Mouse (Mus musculus) adrenal gland, postnatal 0 days (tissue): Measurements from ENCODE around the gene Gpr161. TPM values are rescaled to one million over a fixed set of nuclear protein-coding genes. Genes with fewer than 3 reads are reported as not detected.

ENCODE experiments used
- polyA plus RNA-seq: library from polyadenylated mRNA; unstranded; fragments of >200 nt; fragmentation: Nextera tagmentation; extraction: Ambion mirVana; gene quantifications from 2 replicates; pipeline ENCODE4 v1.2.1, GENCODE M21; 2015

Gpr161 gene
- 0.39 and 0.54 TPM in 2 replicates for polyA plus RNA-seq

DNA sequence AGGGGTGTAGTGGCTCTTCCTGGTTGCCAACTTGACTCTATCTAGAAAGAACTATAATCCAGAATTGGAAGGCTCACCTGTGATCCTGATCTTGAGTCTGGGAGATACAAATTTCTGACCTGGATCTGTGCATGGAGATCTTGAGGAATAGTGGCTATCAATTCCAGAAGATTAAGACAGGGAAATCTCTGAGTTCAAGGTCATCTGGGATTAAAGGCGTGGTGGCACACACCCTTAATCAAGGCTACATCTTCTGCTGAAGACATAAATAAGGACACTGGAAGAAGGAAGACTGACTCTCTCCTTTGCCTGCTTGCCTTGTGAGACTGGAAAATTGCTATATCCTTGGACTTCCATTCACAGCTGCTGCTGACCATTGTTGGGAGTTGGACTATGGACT lies at the start of gene Gpr161:
Gene Gpr161, plus strand, starts transcription at position 301 of the 400 bp plus-strand sequence.

Other genes starting within 250 kb of the Gpr161 start
- 0.11 TPM in 1 of 2 replicates, not detected in the other for gene Tbx19, start 135.0 kb upstream of the Gpr161 start, polyA plus RNA-seq
- gene Sft2d2, start 101.4 kb upstream of the Gpr161 start, polyA plus RNA-seq, result 8.2 and 11.9 TPM in 2 replicates
- gene Tiprl, start 58.8 kb upstream of the Gpr161 start, polyA plus RNA-seq, result 86.3 and 112 TPM in 2 replicates
- gene Dcaf6, start 164.7 kb downstream of the Gpr161 start, polyA plus RNA-seq, result 12.7 and 14.0 TPM in 2 replicates
- gene Mpc2, start 164.8 kb downstream of the Gpr161 start, polyA plus RNA-seq, result 277 and 288 TPM in 2 replicates
- gene Adcy10, start 189.4 kb downstream of the Gpr161 start, polyA plus RNA-seq, result 0.03 TPM in 1 of 2 replicates, not detected in the other